Mouse (Mus musculus) monocyte, adult 2 months (primary cell): ENCODE measurements around the gene Ate1.
"Not testable (repeated sequence)": the region's sequence is repeated elsewhere in the genome, so short reads cannot be mapped to it uniquely, and the experiment has no call there.

Experiments
- DNase-seq, 2 experiments: peaks; one replicate each; pipeline ENCODE4 v3.0.0; 2022; ENCODE audit warnings: low spot score in 2 of 2, low read depth in 1 of 2

The Ate1 gene

GRCm38 (mm10) chr7:130407622-130408021 lies 112.5 kb downstream of the Ate1 start:
- no peak for DNase-seq

DNA sequence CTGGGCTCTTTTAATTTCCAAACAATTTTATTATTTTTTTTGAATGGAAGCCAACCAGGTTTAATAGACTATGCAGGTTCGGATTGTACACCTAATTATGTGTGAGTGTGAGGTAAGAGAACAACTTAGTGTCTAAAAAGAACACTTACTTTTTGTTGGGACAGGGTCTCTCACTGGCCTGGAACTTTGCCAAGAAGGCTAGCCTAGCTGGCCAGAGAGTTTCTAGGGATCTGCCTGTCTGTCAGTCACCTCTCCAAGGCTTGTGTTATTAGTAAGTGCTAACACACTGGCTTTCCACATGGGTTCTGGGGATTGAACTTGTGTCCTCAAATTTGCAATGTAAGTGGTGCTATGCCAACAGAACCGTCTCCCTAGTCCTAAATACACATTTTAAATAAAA lies 116.8 kb downstream of the Ate1 start:
- DNase-seq = no peak

GRCm38 (mm10) chr7:130394697-130395096 lies 125.5 kb downstream of the Ate1 start:
- no peak for DNase-seq

- DNase-seq = not testable (repeated sequence)
These were observed 130.1 kb downstream of the Ate1 start for GRCm38 (mm10) chr7:130390060-130390459.

- no peak for DNase-seq
These were observed 133.9 kb downstream of the Ate1 start for GRCm38 (mm10) chr7:130386308-130386707.

- no peak for DNase-seq
These were observed 134.4 kb downstream of the Ate1 start for GRCm38 (mm10) chr7:130385732-130386294.

DNA sequence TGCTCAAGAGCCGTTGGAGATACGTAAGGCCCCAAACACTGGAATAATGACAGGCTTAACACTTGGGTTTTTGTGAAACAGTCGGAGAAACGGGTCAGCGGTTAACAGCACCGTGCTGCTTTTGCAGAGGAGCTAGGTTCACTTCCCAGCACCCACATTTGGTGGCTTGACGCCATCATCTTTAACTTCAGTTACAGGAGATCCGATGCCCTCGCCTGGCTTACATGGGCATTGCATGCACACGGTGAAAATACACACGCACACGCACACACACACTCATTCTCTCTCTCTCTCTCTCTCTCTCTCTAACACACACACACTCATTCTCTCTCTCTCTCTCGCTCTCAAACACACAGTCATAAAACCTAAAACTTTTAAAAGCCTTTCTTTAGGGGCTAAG lies 138.0 kb downstream of the Ate1 start:
- DNase-seq = no peak

- DNase-seq = no peak
These were observed 138.7 kb downstream of the Ate1 start for GRCm38 (mm10) chr7:130381387-130381951.

DNA sequence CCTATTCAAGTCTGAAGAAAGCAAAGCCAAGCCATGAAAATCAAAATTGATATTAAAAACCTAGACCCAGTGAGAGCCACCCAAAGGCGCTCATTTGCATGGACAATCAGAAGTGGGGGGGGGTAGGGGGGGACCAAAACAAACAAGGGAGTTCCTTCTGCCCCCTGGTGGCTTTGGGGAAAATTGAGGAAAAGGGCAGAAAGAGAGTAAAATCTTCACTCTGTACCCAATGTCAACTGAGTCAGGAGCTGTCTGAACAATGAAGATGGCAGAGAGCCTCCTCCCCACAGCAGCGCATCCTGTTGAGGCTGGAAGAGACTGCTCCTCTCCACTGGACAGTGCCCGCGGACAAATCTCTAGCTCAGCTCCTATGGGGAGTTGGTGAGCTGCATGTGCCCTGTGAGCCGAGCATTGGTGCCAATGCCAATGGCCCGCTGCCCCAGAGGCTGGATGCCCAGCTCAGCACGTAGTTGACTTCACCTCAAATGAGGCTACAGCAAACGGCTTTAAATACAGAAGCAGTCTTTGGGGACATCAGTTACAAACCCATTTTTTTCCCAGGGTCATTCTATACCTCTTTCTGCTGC lies 139.3 kb downstream of the Ate1 start:
- DNase-seq = no peak

DNA sequence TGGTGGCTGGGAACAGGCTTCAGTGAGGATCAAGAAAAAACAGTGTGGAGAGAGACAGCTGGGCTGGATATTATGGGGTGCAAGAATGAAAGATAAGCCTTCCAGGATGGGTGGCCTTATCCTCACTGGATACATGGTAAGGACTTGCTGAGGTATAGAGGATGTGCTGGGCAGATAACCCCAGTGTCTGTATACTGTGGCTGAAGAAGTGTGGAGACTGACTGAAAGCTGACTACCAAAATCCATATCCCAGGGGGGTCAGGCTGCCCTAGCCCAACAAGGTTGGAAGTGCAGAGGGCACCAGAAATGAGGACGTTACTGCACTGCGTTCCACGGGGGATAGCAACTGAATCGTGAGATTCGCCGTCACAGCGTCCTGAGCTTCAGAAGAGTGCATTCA lies 139.8 kb downstream of the Ate1 start:
- no peak for DNase-seq

- DNase-seq = no peak
These were observed 140.3 kb downstream of the Ate1 start for GRCm38 (mm10) chr7:130379886-130380285.

- DNase-seq = no peak
These were observed 141.9 kb downstream of the Ate1 start for GRCm38 (mm10) chr7:130378308-130378707.

- no peak for DNase-seq
These were observed 145.9 kb downstream of the Ate1 start for GRCm38 (mm10) chr7:130374311-130374710.

DNA sequence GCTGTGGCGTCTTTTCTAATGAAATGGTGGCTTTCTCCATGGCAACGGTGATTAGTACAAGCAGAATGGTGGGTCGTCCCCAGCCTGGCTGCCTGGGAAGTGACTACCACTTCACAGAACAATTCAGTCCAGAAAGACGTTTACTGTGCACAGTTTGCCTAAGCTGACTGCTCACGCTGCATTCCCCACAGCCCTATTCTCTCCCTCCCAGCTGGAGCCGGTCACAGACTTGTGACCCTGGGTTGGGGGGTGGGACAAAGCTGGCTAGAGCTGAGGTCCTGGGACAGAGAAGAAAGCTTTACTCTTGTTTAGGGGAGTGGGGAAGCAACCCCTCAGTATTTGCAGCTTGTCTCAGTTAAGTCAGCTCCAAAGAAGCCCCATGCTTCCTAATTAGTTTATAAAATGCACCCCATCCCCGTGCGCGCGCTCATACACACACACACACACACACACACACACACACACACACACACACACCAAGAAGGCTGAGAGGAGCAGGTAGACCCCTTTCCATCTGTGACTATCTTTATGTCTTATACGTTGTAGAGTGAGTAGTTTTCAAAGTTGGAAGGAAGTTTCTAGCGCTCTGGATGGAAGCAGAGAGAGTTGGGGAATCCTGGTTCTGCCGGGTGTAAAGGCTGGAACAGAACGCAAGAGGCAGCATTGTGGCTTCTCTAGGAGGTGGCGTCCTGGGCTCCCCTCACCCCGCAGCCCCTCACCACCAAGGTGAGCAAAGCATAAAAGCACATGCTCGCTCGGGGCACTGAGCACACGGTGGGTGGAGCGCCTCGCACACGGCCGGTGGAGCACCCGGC lies 151.1 kb downstream of the Ate1 start:
- no peak for DNase-seq

- DNase-seq = no peak
These were observed 151.9 kb downstream of the Ate1 start for GRCm38 (mm10) chr7:130368036-130368826.

DNA sequence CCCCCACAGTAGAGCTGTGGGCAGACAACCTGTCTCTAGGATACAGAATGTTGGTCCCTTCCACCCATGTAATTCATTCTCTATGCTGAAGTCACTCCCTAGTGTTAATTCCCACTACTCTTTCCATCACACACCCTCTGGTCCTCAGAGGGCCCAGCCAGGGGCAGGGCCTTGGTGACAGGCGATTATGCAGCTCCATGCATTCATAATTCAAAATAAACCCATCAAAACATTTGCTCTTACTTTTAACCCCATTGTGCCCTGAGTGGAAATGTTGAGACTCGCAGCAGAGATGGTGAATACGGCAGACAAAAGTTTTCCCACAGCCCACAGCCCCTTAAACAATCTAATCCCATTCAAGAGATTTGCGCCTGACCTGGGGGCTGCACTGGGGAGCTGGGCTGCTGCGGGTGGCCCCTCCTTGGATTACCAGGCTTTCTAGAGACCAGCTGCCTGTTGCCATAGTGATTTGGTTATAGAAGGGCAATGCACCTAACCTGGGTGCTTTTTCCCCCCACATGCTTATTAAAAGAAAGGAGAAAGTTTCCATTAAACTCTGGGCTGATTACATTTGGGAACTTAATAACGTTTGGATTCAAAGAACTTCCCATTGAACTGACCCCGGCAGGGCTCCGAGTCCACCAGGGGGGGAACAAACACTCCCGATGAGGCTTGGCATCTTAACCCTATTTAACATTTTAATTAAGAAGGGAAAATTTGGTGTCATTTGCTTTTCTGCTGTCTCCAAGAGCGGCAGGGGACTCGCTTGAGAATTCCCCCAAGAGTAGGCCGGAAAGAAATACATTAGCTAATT lies 152.7 kb downstream of the Ate1 start:
- DNase-seq = no peak

DNA sequence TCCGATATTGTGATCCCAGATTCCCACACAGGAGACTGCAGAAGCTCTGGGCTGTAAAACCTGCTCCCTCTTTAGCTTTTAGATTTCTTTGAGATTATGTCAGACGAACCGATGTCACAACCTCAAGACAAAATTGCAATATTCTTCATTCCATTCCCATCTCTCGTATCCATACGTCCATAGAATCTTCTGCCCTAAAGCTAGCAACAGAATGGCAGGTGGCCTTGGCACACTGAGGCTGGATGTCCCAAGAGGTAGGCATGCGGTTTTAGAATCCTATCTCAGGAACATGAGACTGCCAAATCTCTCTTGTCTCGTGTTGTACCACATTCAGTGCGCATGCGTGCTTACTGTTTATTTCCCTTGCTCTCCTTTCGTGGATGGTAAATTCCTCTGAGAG lies 154.5 kb downstream of the Ate1 start:
- DNase-seq = no peak
